Mouse (Mus musculus) spleen, adult 2 months (tissue): ENCODE results near the gene Snd1.

Experiments used
- CTCF ChIP-seq: fragments of 200-500 bp; IDR thresholded peaks from 2 replicates; pipeline ENCODE4 v1.5.1; 2011; ENCODE audit warnings: mild to moderate bottlenecking, inconsistent platforms; ENCODE audit not compliant: insufficient read depth, insufficient read length, insufficient replicate concordance; ENCODE audit errors: extremely low read depth
- POLR2A ChIP-seq: fragments of 200-500 bp; IDR thresholded peaks from 2 replicates; pipeline ENCODE4 v1.6.1; 2011; ENCODE audit warnings: low read depth, low read length, inconsistent platforms

GRCm38 (mm10) chr6:28877945-28878666 lies 403.2 kb downstream of the Snd1 start:
- no peak for TF ChIP-seq CTCF
- TF ChIP-seq POLR2A = no peak
